Mouse (Mus musculus) liver, embryonic 14.5 days (tissue): ENCODE measurements around the gene Gnptab. TPM values are rescaled to one million over a fixed set of nuclear protein-coding genes. Genes with fewer than 3 reads are reported as not detected.

Experiments
- ATAC-seq: fragments of 200-750 bp; cut with Nextera tagmentation; 2 replicates; pipeline ENCODE4 v1.8.0; 2017; ENCODE audit warnings: moderate number of reproducible peaks, mild to moderate bottlenecking, moderate library complexity; ENCODE audit not compliant: insufficient read depth
- DNase-seq, 3 experiments: peaks; one replicate each; pipeline ENCODE4 v3.0.0-alpha.2; 2012 to 2013; ENCODE audit warnings: low read depth in 3 of 3, low spot score in 3 of 3
- H3K27ac ChIP-seq: fragments of 300-500 bp; sonication (generic); 2 replicates; pipeline ENCODE4 v1.5.1; 2014; ENCODE audit warnings: moderate library complexity, mild to moderate bottlenecking, control low read depth, inconsistent platforms
- H3K27me3 ChIP-seq: fragments of 300-500 bp; sonication (generic); 2 replicates; pipeline ENCODE4 v1.6.1; 2014; ENCODE audit warnings: mild to moderate bottlenecking, low read length, moderate library complexity; ENCODE audit not compliant: control insufficient read depth, insufficient read depth
- H3K36me3 ChIP-seq: fragments of 300-500 bp; sonication (generic); replicated peaks from 2 replicates; pipeline ENCODE4 v1.6.1; 2014; ENCODE audit warnings: low read depth; ENCODE audit not compliant: control insufficient read depth, insufficient read depth
- H3K4me1 ChIP-seq, 2 experiments: fragments of 200-500 bp in 1 of 2; fragments of 300-500 bp in 1 of 2; sonication (generic) in 1 of 2; replicated peaks; 2 replicates each; pipeline ENCODE4 v1.6.1; 2012 to 2014; ENCODE audit warnings: antibody characterized with exemption in 1 of 2, inconsistent platforms in 1 of 2, low read length in 1 of 2; ENCODE audit not compliant: control insufficient read depth in 2 of 2, insufficient read depth in 2 of 2
- H3K4me2 ChIP-seq: fragments of 300-500 bp; sonication (generic); 2 replicates; pipeline ENCODE4 v1.6.1; 2014; ENCODE audit warnings: low read depth, mild to moderate bottlenecking, control low read depth, moderate library complexity
- H3K4me3 ChIP-seq, 2 experiments: fragments of 200-500 bp in 1 of 2; fragments of 300-500 bp in 1 of 2; sonication (generic) in 1 of 2; 2 replicates each; pipeline ENCODE4 v1.5.1; 2012 to 2014; ENCODE audit warnings: low read depth in 2 of 2, low read length in 2 of 2, mild to moderate bottlenecking in 2 of 2, control low read depth in 1 of 2, inconsistent platforms in 1 of 2, moderate library complexity in 1 of 2; ENCODE audit not compliant: insufficient read depth in 1 of 2
- H3K9ac ChIP-seq: fragments of 300-500 bp; sonication (generic); replicated peaks from 2 replicates; pipeline ENCODE4 v1.6.1; 2014; ENCODE audit warnings: mild to moderate bottlenecking, control low read depth, moderate library complexity
- H3K9me3 ChIP-seq: fragments of 300-500 bp; sonication (generic); 2 replicates; pipeline ENCODE4 v1.6.1; 2016; ENCODE audit warnings: low read length, mixed read lengths; ENCODE audit not compliant: control insufficient read depth
- CTCF ChIP-seq: IDR thresholded peaks from 2 replicates; pipeline ENCODE4 v1.5.1; 2016; ENCODE audit warnings: antibody characterized with exemption, low read depth, control low read depth
- EP300 ChIP-seq: IDR thresholded peaks from 2 replicates; pipeline ENCODE4 v1.6.1; 2016; ENCODE audit warnings: antibody characterized with exemption, low read depth
- WGBS: fragments of 180-500 bp; shearing (Covaris S2); extraction: QIAGEN DNeasy Blood & Tissue Kit; methylation state at CpG from one replicate; pipeline ENCODE4 v1.1.7; 2014; ENCODE audit not compliant: insufficient replicate concordance; 5-methylcytosine and 5-hydroxymethylcytosine counted together
- polyA plus RNA-seq, 2 experiments: library from polyadenylated mRNA; depleted of rRNA in 1 of 2; stranded (reverse) in 1 of 2; unstranded in 1 of 2; fragments of >200 nt; fragmentation: Nextera tagmentation in 1 of 2; extraction: Ambion mirVana in 1 of 2; gene quantifications; 2 replicates each; pipeline versions ENCODE4 v1.2.1 to v1.2.3; 2012 to 2014

The Gnptab gene
- polyA plus RNA-seq, 2 experiments = 2.3 to 4.9 TPM

GRCm38 (mm10) chr10:88377666-88378065 is 1.3 kb upstream of the Gnptab start:
- peaks cover 0 to 20% of the 10 kb centered on the region in 2 experiments; a peak in 2 of 4 replicates for H3K4me1 ChIP-seq
- WGBS = 60% methylated on average over 4 of the region's 4 CpGs
- H3K9ac ChIP-seq = no peak overlapping the region
- no peaks in the 10 kb centered on the region for H3K36me3 ChIP-seq
- TF ChIP-seq CTCF (no peak), EP300 (no peak)
- ATAC-seq (no peak), DNase-seq (no peak)
- H3K27me3 ChIP-seq = no peaks in the 10 kb centered on the region
- no peaks in the 10 kb centered on the region for H3K9me3 ChIP-seq
- no peak overlapping the region for H3K4me3 ChIP-seq
- no peak overlapping the region for H3K27ac ChIP-seq
- H3K4me2 ChIP-seq = no peak overlapping the region

GRCm38 (mm10) chr10:88380002-88380401 is 1.1 kb downstream of the Gnptab start:
- DNase-seq (peak in 2 of 3 experiments; percentile 50), ATAC-seq (peak; percentile 76)
- no peak for TF ChIP-seq CTCF
- TF ChIP-seq EP300 = no peak
- WGBS = 1% methylated on average over 11 of the region's 11 CpGs
- Histone ChIP-seq H3K27me3 (no peaks in the 10 kb centered on the region), H3K27ac (no peak overlapping the region), H3K36me3 (no peaks in the 10 kb centered on the region), H3K9ac (peak overlapping the region; percentile 60), H3K4me2 (peak overlapping the region; percentile 87), H3K9me3 (no peaks in the 10 kb centered on the region), H3K4me3 (peak overlapping the region; percentile 63 to 70), H3K4me1 (peaks cover 0 to 22% of the 10 kb centered on the region in 2 experiments; a peak in 2 of 4 replicates)

GRCm38 (mm10) chr10:88380430-88381060 is 1.6 kb downstream of the Gnptab start:
- Histone ChIP-seq H3K9ac (peak overlapping the region; percentile 11; the same call in 1 of the 2 replicates), H3K4me1 (peaks cover 1 to 24% of the 10 kb centered on the region in 2 experiments)

GRCm38 (mm10) chr10:88381286-88381685 is 2.4 kb downstream of the Gnptab start:
- WGBS = 52% methylated on average over 4 of the region's 4 CpGs

More at GRCm38 (mm10) chr10:88380430-88381060, 1.6 kb downstream of the Gnptab start:
- Histone ChIP-seq H3K9me3 (no peaks in the 10 kb centered on the region), H3K4me2 (peak overlapping the region; percentile 87), H3K4me3 (peak overlapping the region; percentile 63 to 70), H3K27ac (no peak overlapping the region), H3K36me3 (no peaks in the 10 kb centered on the region), H3K27me3 (no peaks in the 10 kb centered on the region)
- WGBS = 54% methylated on average over 14 of the region's 14 CpGs
- DNase-seq (no peak), ATAC-seq (no peak)
- TF ChIP-seq EP300 = no peak
- no peak for TF ChIP-seq CTCF

GRCm38 (mm10) chr10:88382009-88382408 is 3.1 kb downstream of the Gnptab start:
- Histone ChIP-seq H3K4me3 (no peak overlapping the region), H3K9me3 (no peaks in the 10 kb centered on the region), H3K4me2 (no peak overlapping the region), H3K9ac (no peak overlapping the region), H3K4me1 (peaks cover 5 to 33% of the 10 kb centered on the region in 2 experiments), H3K36me3 (no peaks in the 10 kb centered on the region), H3K27ac (no peak overlapping the region), H3K27me3 (no peaks in the 10 kb centered on the region)
- no peak for ATAC-seq
- 14% methylated on average over 6 of the region's 6 CpGs for WGBS
- no peak for DNase-seq
- TF ChIP-seq EP300 (no peak), CTCF (no peak)

More at GRCm38 (mm10) chr10:88381286-88381685, 2.4 kb downstream of the Gnptab start:
- H3K27me3 ChIP-seq = no peaks in the 10 kb centered on the region
- no peak overlapping the region for H3K9ac ChIP-seq
- H3K4me3 ChIP-seq = no peak overlapping the region
- DNase-seq (no peak), ATAC-seq (no peak)
- H3K27ac ChIP-seq = no peak overlapping the region
- no peaks in the 10 kb centered on the region for H3K9me3 ChIP-seq
- TF ChIP-seq EP300 (no peak), CTCF (no peak)
- H3K4me1 ChIP-seq = peaks cover 5 to 32% of the 10 kb centered on the region in 2 experiments
- no peak overlapping the region for H3K4me2 ChIP-seq
- no peaks in the 10 kb centered on the region for H3K36me3 ChIP-seq
